Mouse (Mus musculus) brain, embryonic 14.5 days (tissue): ENCODE data around the gene Idh1. TPM values are rescaled to one million over a fixed set of nuclear protein-coding genes. Genes with fewer than 3 reads are reported as not detected.
A peak's percentile ranks its signal among the peaks of the same experiment; 100 is the strongest.

Experiments
- DNase-seq: peaks from one replicate; pipeline ENCODE4 v3.0.0-alpha.2; 2011; ENCODE audit warnings: low read depth
- CTCF ChIP-seq: fragments of 200-500 bp; IDR thresholded peaks from 2 replicates; pipeline ENCODE4 v1.5.1; 2012; ENCODE audit warnings: inconsistent platforms, mild to moderate bottlenecking, moderate library complexity, borderline replicate concordance; ENCODE audit not compliant: insufficient read depth, insufficient read length; ENCODE audit errors: extremely low read depth
- POLR2A ChIP-seq: fragments of 200-500 bp; IDR thresholded peaks from 2 replicates; pipeline ENCODE4 v1.6.1; 2012; ENCODE audit warnings: mild to moderate bottlenecking, inconsistent platforms, borderline replicate concordance; ENCODE audit not compliant: poor library complexity, insufficient read depth, insufficient read length, severe bottlenecking; ENCODE audit errors: extremely low read depth
- polyA plus RNA-seq: library from polyadenylated mRNA; depleted of rRNA; stranded (reverse); fragments of >200 nt; gene quantifications from 2 replicates; pipeline ENCODE4 v1.2.3, GENCODE M21; 2012

Gene Idh1
- polyA plus RNA-seq, 1 experiment: 238 TPM

- DNase-seq: no peak
- TF ChIP-seq POLR2A (no peak), CTCF (no peak)
Measured at GRCm38 (mm10) chr1:65190172-65190571, 3.9 kb upstream of the Idh1 start.

- TF ChIP-seq CTCF: no peak
- no peak for DNase-seq
Measured at GRCm38 (mm10) chr1:65187074-65187430, 752 bp upstream of the Idh1 start.

GRCm38 (mm10) chr1:65185524-65186205, 635 bp downstream of the Idh1 start:
- DNase-seq: no peak
- TF ChIP-seq CTCF: peak; percentile 20; the same call in 1 of the 2 replicates
- TF ChIP-seq POLR2A: no peak

- TF ChIP-seq CTCF (no peak), POLR2A (no peak)
- DNase-seq: no peak
Measured at GRCm38 (mm10) chr1:65185011-65185410, 1.3 kb downstream of the Idh1 start.

- TF ChIP-seq POLR2A (no peak), CTCF (no peak)
- DNase-seq: no peak
Measured at GRCm38 (mm10) chr1:65183994-65184393, 2.3 kb downstream of the Idh1 start.

GRCm38 (mm10) chr1:65181459-65181858, 4.8 kb downstream of the Idh1 start:
- TF ChIP-seq POLR2A: no peak
- no peak for TF ChIP-seq CTCF
- DNase-seq: no peak

- peak; percentile 60; the same call in 1 of the 2 replicates for TF ChIP-seq CTCF
- no peak for TF ChIP-seq POLR2A
- peak; percentile 88 for DNase-seq
Measured at GRCm38 (mm10) chr1:65179634-65180249, 6.6 kb downstream of the Idh1 start.

GRCm38 (mm10) chr1:65178902-65179432, 7.3 kb downstream of the Idh1 start:
- peak; percentile 99 for DNase-seq
- peak; percentile 89 for TF ChIP-seq CTCF
- TF ChIP-seq POLR2A: peak; percentile 68; the same call in 1 of the 2 replicates

- TF ChIP-seq CTCF (peak; percentile 78), POLR2A (peak; percentile 51; the same call in 1 of the 2 replicates)
- DNase-seq: peak; percentile 96
Measured at GRCm38 (mm10) chr1:65178126-65178901, 8.0 kb downstream of the Idh1 start.

GRCm38 (mm10) chr1:65177452-65177851, 8.8 kb downstream of the Idh1 start:
- no peak for DNase-seq
- TF ChIP-seq POLR2A (no peak), CTCF (no peak)

GRCm38 (mm10) chr1:65176912-65177311, 9.4 kb downstream of the Idh1 start:
- DNase-seq: no peak
- TF ChIP-seq CTCF (no peak), POLR2A (no peak)
